Mouse (Mus musculus): ENCODE results near the gene Ak3. TPM values are rescaled to one million over a fixed set of nuclear protein-coding genes. Genes with fewer than 3 reads are reported as not detected.

Ak3 gene
- polyA plus RNA-seq, 1 experiment: 22.1 TPM

DNA sequence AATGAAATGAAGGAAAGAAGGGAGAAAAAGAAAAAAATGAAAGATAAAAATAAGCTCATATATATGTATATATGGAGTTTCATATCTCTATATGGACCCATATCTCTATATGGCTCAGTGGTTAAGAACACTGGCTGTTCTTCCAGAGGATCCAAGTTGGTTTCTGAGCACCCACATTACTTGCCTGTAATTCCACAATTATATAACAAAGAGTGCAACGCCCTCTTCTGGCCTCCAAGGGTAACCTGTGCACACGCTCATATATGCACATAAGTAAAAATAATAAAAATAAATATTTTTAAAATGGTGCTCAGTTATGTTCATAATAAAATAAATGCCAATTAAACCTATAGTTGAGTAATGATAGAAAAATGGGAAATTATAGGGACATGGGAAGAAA is 11.9 kb upstream of the Ak3 start:
- Histone ChIP-seq H3K4me3 (ENCODE audit: insufficient read depth, poor library complexity, severe bottlenecking) (no peak overlapping the region), H3K27me3 (ENCODE audit: control insufficient read depth, insufficient read depth, insufficient read length) (no peaks in the 10 kb centered on the region), H3K79me3 (ENCODE audit: low read depth) (no peaks in the 10 kb centered on the region), H3K79me2 (ENCODE audit: control insufficient read depth, insufficient read depth) (no peaks in the 10 kb centered on the region), H3ac (ENCODE audit: control insufficient read depth, insufficient read length, low read depth) (no peak overlapping the region), H3K36me3 (ENCODE audit: control insufficient read depth, insufficient read depth) (no peaks in the 10 kb centered on the region)
- TF ChIP-seq USF1 (IDR thresholded peaks at IDR 0.05; ENCODE audit: low read depth): no peak
- no peak for TF ChIP-seq FOSL1 (IDR thresholded peaks at IDR 0.05; ENCODE audit: insufficient read depth, low read length, poor library complexity, severe bottlenecking)
- no peak for TF ChIP-seq MAX (IDR thresholded peaks at IDR 0.05)
- TF ChIP-seq CEBPB (IDR thresholded peaks at IDR 0.05; ENCODE audit: low read depth): no peak
- TF ChIP-seq MYOD1 (IDR thresholded peaks at IDR 0.05; ENCODE audit: control insufficient read depth, insufficient read length, low read depth): no peak
- TF ChIP-seq MYOG (IDR thresholded peaks at IDR 0.05; ENCODE audit: control insufficient read depth, extremely low read depth, insufficient read length): no peak
- TF ChIP-seq CTCF (IDR thresholded peaks at IDR 0.05; ENCODE audit: control insufficient read depth, insufficient read depth, insufficient read length): no peak

DNA sequence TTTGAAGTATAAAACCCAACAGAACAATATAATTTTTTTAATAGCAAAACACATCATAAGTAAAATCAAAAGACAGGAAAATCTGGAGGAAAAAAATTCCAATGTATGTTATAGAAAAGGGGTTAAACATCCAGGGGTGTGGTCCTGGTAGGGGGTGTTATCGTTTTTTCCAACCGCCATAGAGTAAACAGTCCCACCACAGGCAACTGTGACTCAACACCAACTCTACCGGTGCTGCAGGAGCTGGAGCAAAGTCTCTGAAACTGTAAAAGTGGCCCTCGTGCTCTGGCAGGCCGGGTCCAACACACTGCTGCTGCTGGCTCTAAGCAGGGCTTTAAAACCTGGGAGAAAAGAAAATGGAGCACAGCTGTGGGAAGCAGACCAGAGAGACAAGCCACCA is 11.0 kb upstream of the Ak3 start:
- TF ChIP-seq CTCF (IDR thresholded peaks at IDR 0.05; ENCODE audit: control insufficient read depth, insufficient read depth, insufficient read length): no peak
- no peak for TF ChIP-seq MYOG (IDR thresholded peaks at IDR 0.05; ENCODE audit: control insufficient read depth, extremely low read depth, insufficient read length)
- TF ChIP-seq USF1 (IDR thresholded peaks at IDR 0.05; ENCODE audit: low read depth): no peak
- no peaks in the 10 kb centered on the region for H3K79me3 ChIP-seq (ENCODE audit: low read depth)
- no peak overlapping the region for H3ac ChIP-seq (ENCODE audit: control insufficient read depth, insufficient read length, low read depth)
- no peak overlapping the region for H3K4me3 ChIP-seq (ENCODE audit: insufficient read depth, poor library complexity, severe bottlenecking)
- no peaks in the 10 kb centered on the region for H3K36me3 ChIP-seq (ENCODE audit: control insufficient read depth, insufficient read depth)
- H3K27me3 ChIP-seq (ENCODE audit: control insufficient read depth, insufficient read depth, insufficient read length): no peaks in the 10 kb centered on the region
- no peaks in the 10 kb centered on the region for H3K79me2 ChIP-seq (ENCODE audit: control insufficient read depth, insufficient read depth)

DNA sequence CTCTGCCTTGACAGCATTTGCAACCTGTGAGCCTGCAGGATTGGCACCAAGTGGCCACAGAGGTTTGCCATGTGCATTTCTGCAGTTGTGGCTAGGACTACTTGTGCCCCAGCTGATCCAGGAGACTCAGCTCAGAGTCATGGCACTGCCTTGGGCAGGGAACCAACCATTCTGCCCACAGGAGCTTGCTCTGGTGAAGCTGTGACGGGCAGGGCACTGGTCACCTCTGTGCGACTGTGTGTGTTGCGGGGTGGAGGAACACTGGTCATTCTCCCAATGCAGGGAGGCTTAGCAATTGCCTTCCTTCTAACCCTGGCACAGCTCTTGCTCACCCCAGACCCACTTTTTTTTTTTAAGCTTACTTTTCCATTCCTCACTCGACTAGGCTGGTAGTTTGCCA is 7.7 kb upstream of the Ak3 start:
- H3K27me3 ChIP-seq (ENCODE audit: control insufficient read depth, insufficient read depth, insufficient read length): no peaks in the 10 kb centered on the region
- TF ChIP-seq MAX (IDR thresholded peaks at IDR 0.05) (no peak), USF1 (IDR thresholded peaks at IDR 0.05; ENCODE audit: low read depth) (no peak), MYOD1 (IDR thresholded peaks at IDR 0.05; ENCODE audit: control insufficient read depth, insufficient read length, low read depth) (no peak), CEBPB (IDR thresholded peaks at IDR 0.05; ENCODE audit: low read depth) (no peak), CTCF (IDR thresholded peaks at IDR 0.05; ENCODE audit: control insufficient read depth, insufficient read depth, insufficient read length) (no peak), MYOG (IDR thresholded peaks at IDR 0.05; ENCODE audit: control insufficient read depth, extremely low read depth, insufficient read length) (no peak), FOSL1 (IDR thresholded peaks at IDR 0.05; ENCODE audit: insufficient read depth, low read length, poor library complexity, severe bottlenecking) (no peak)
- no peaks in the 10 kb centered on the region for H3K79me3 ChIP-seq (ENCODE audit: low read depth)

DNA sequence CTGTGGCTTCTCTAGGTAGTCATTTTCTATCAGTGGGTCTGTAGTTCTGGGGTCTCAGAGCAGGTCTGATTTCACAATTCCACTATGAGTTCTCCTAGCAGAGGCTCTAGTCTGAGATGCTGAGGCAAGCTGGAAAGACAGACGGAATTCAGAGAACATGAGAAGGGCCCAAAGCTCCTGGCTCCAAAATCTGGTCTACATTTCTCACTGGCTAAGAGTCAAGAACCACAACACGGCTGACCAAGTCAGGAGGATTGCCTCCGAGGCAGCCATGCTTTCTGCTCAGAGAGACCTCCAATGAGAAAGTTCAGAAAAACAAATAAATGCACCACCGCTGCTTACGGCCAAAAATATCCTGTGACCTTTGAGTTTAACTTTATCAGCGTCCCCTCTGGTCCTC is 6.8 kb upstream of the Ak3 start:
- Histone ChIP-seq H3K79me3 (ENCODE audit: low read depth) (no peaks in the 10 kb centered on the region), H3K36me3 (ENCODE audit: control insufficient read depth, insufficient read depth) (no peaks in the 10 kb centered on the region), H3ac (ENCODE audit: control insufficient read depth, insufficient read length, low read depth) (no peak overlapping the region), H3K27me3 (ENCODE audit: control insufficient read depth, insufficient read depth, insufficient read length) (no peaks in the 10 kb centered on the region), H3K4me3 (ENCODE audit: insufficient read depth, poor library complexity, severe bottlenecking) (no peak overlapping the region), H3K79me2 (ENCODE audit: control insufficient read depth, insufficient read depth) (no peaks in the 10 kb centered on the region)
- TF ChIP-seq MYOG (IDR thresholded peaks at IDR 0.05; ENCODE audit: control insufficient read depth, extremely low read depth, insufficient read length): no peak
- TF ChIP-seq CTCF (IDR thresholded peaks at IDR 0.05; ENCODE audit: control insufficient read depth, insufficient read depth, insufficient read length): no peak
- TF ChIP-seq MAX (IDR thresholded peaks at IDR 0.05): no peak
- no peak for TF ChIP-seq CEBPB (IDR thresholded peaks at IDR 0.05; ENCODE audit: low read depth)
- TF ChIP-seq USF1 (IDR thresholded peaks at IDR 0.05; ENCODE audit: low read depth): no peak
- no peak for TF ChIP-seq MYOD1 (IDR thresholded peaks at IDR 0.05; ENCODE audit: control insufficient read depth, insufficient read length, low read depth)
- no peak for TF ChIP-seq FOSL1 (IDR thresholded peaks at IDR 0.05; ENCODE audit: insufficient read depth, low read length, poor library complexity, severe bottlenecking)

More for the DNA sequence above, 7.7 kb upstream of the Ak3 start:
- no peak overlapping the region for H3ac ChIP-seq (ENCODE audit: control insufficient read depth, insufficient read length, low read depth)
- H3K79me2 ChIP-seq (ENCODE audit: control insufficient read depth, insufficient read depth): no peaks in the 10 kb centered on the region
- H3K4me3 ChIP-seq (ENCODE audit: insufficient read depth, poor library complexity, severe bottlenecking): no peak overlapping the region
- H3K36me3 ChIP-seq (ENCODE audit: control insufficient read depth, insufficient read depth): no peaks in the 10 kb centered on the region

DNA sequence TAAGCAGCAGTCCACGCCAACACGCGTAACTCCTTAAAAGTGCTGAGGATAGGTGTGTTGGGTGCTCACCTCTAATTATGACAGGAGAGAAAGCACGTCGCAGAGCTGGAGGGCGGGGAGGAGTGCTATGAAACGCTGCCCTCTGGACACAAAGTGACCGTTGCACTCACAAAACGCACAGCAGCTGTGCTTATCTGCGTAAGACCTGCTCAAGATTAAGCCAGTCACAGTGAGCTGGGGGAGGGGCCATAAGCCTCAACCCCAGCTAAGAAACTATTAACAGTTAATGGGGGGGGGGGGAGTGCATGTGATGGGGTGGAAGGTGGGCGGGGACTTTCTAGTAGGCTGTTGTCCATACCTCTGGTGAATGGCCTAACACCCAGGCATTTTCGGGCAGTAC is 5.0 kb upstream of the Ak3 start:
- no peaks in the 10 kb centered on the region for H3K79me3 ChIP-seq (ENCODE audit: low read depth)
- no peak overlapping the region for H3ac ChIP-seq (ENCODE audit: control insufficient read depth, insufficient read length, low read depth)
- H3K79me2 ChIP-seq (ENCODE audit: control insufficient read depth, insufficient read depth): no peaks in the 10 kb centered on the region
- H3K27me3 ChIP-seq (ENCODE audit: control insufficient read depth, insufficient read depth, insufficient read length): no peaks in the 10 kb centered on the region
- H3K4me3 ChIP-seq (ENCODE audit: insufficient read depth, poor library complexity, severe bottlenecking): no peak overlapping the region
- no peak for TF ChIP-seq MYOG (IDR thresholded peaks at IDR 0.05; ENCODE audit: control insufficient read depth, extremely low read depth, insufficient read length)
- no peak for TF ChIP-seq MAX (IDR thresholded peaks at IDR 0.05)
- TF ChIP-seq USF1 (IDR thresholded peaks at IDR 0.05; ENCODE audit: low read depth): no peak
- no peak for TF ChIP-seq CTCF (IDR thresholded peaks at IDR 0.05; ENCODE audit: control insufficient read depth, insufficient read depth, insufficient read length)
- TF ChIP-seq MYOD1 (IDR thresholded peaks at IDR 0.05; ENCODE audit: control insufficient read depth, insufficient read length, low read depth): no peak
- TF ChIP-seq FOSL1 (IDR thresholded peaks at IDR 0.05; ENCODE audit: insufficient read depth, low read length, poor library complexity, severe bottlenecking): no peak
- TF ChIP-seq CEBPB (IDR thresholded peaks at IDR 0.05; ENCODE audit: low read depth): no peak
- no peaks in the 10 kb centered on the region for H3K36me3 ChIP-seq (ENCODE audit: control insufficient read depth, insufficient read depth)

Data from C2C12 (cell line).